Mouse (Mus musculus) thymus, postnatal 10 days (tissue): ENCODE measurements around the gene Gm44805.
"Not testable (repeated sequence)": the region's sequence is repeated elsewhere in the genome, so short reads cannot be mapped to it uniquely, and the experiment has no call there.

Experiments
- DNase-seq, 2 experiments: peaks; one replicate each; pipeline ENCODE4 v3.0.0; 2021; ENCODE audit warnings: low spot score in 2 of 2

Gm44805 gene

GRCm38 (mm10) chr7:19699827-19700148 lies 18.6 kb upstream of the Gm44805 start:
- DNase-seq, result no peak

DNA sequence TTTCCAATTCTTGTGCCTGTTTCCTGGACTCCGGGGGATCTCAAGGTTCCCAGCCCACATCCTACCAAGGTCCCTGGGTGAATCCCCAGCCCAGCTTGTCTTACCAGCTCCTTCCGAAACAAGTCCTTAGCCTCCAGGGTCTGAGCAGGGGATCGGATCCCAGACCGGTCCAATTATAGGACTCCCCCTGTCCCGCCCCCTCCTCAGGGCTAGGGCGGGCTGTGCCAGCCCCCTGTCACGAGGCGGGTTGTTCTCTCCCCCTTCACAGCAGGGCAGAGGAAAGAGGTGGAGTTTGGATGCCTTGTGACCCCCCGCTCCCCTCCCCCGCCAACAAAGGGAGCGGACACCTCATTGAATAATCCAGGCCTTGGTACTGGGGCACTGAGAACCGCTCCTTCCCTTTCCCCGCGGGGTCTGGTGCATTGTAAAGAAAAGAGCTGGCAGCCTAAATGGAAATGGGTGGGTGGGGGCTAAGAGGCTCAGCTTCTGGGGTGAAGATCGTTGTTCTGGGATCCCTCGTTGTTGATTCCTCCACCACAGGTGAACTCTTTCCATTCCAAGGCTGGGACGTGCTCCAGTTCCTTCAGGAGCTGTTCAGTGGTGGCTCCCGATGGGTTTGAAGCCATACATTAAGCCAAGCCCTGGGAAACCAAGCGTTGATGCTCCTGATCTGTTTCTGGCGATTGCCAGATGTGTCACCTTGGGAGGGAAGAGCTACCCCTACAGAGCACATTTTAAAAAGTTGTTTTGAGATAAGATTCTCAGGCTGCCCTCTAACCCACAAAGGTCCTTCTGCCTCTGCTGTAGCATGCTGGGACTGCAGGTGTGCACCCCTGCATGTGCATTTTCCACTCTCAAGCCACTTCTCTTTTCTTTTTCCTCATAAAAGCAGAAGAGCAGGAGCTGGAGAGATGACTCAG lies 17.9 kb upstream of the Gm44805 start, which contains the start of gene Apoe:
TSS of gene Apoe (minus strand) at position 282 of the 920 bp plus-strand sequence.
- peak; percentile 22 to 28 for DNase-seq

- DNase-seq, result no peak
Observed at GRCm38 (mm10) chr7:19697949-19698906, 17.0 kb upstream of the Gm44805 start.

DNA sequence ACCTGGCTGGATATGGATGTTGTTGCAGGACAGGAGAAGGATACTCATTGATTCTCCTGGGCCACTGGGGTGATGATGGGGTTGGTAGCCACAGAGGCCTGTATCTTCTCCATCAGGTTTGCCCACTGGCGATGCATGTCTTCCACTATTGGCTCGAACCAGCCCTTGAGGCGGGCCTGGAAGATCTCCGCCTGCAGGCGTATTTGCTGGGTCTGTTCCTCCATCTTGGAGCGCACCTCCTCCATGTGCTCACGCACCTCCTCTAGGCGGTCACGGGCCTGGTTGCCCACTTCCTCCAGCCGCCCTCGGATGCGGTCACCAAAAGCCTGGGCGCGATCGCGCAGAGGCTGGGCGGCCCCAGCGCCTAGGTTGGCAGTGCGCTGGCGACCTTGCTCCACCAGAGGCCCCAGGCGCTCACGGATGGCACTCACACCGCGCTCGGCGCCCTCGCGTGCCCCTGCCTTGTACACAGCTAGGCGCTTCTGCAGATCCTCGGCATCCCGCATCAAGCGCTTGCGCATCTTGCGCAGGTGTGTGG lies 15.2 kb upstream of the Gm44805 start:
- no peak for DNase-seq

- no peak for DNase-seq
Observed at GRCm38 (mm10) chr7:19695881-19696280, 14.7 kb upstream of the Gm44805 start.

DNA sequence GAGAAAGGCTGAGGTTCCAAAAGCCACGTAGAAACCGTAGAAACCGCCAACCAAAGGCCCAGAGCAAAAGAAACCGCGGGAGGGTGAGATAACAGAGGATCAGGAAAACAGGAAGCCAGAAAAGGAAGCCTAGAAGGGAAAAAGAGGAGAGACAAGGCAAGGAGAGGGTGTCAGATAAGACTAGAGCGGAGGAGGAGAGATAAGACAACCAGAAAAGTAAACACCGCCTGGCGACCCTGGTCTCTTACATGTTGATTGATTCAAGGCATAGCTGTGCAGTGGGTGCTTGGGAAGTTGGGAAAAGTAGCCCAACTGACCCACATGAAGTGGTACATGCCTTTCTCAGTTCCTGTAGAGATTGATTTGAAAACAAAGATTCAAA lies 14.0 kb upstream of the Gm44805 start:
- no peak for DNase-seq

- no peak for DNase-seq
Observed at GRCm38 (mm10) chr7:19694336-19695212, 13.4 kb upstream of the Gm44805 start.

DNA sequence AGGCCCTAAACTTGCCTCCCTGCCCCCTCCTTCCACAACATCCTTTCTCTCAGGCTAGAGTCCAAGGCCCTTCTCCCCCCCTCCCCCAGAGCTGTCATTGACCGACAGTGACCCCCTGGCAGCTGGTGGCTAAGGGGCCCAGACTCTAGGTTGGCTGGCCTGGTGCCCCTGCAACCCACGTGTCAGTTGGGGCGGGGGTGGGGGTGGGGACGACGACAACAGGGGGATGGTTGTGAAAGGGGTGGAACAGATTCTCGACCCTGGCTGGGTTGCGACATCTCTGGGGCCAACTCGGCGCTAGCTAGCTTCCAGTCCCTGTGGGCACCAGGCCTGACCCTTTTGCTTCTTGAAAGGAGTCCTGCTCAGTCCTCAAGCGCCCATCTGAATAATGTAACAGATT lies 12.2 kb upstream of the Gm44805 start:
- DNase-seq, result no peak

GRCm38 (mm10) chr7:19691873-19692865 lies 10.9 kb upstream of the Gm44805 start, which contains the start of gene Apoc1:
Gene Apoc1 (minus strand): TSS chr7:19692660.
- DNase-seq, result no peak

DNA sequence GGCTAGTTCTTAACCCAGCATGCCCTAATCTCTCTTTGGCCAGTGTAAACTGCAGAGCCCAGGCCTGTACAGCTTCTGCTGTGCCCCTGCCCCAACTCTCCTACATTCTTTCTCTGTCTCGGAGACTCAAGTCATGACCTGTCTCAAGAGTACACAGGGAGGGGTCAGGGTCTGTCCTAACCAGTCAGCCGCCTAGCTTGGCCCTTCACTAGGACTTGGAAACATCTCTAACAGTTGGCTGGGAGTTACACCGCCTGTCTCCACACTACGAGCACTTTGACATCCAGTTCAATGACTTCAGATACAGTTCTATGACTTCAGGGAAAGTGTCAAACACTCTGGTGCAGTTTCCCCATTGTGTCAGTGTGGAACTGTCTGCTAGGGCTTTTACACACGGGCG lies 10.2 kb upstream of the Gm44805 start:
- no peak for DNase-seq

DNA sequence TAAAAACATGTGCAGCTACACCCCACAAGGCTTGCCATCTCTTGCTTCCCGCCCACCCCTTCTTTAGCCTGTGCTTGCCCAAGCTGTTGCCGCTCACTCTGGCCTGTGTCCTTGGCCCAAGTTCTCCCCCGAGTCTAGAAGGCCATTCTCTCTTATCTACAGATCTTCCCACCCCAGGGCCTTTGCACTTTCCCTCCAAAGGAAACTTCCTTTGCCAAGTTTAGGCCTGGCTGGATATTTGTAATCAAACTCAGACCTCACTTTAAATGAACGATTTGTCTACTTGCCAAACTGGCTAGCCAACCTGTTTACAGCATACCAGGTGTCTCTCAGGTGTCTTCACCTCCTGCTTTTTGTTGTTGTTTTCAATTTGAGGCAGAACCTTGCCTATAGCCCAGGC lies 9.6 kb upstream of the Gm44805 start:
- DNase-seq, result no peak

- no peak for DNase-seq
Observed at GRCm38 (mm10) chr7:19688611-19689010, 7.4 kb upstream of the Gm44805 start.

DNA sequence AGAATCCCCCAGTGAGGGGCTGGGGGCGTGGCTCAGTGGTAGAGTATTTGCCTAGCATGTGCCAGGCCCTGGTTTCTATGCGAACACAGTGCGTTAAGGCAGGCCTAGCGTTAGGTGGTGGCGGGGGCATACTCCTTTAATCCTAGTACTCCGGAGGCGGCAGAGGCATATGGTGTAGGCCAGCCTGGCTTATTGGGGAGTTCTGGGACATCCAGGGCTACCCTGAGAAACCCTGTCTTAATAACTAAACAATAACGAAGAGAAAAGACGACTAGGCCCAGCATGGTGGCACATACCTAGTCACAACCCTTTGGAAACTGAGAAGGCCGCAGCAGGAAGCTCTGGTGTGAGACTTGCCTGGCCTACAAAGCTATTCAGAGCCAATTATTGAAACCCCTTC lies 6.9 kb upstream of the Gm44805 start:
- DNase-seq, result no peak

GRCm38 (mm10) chr7:19686927-19687583 lies 5.8 kb upstream of the Gm44805 start:
- not testable (repeated sequence) for DNase-seq

GRCm38 (mm10) chr7:19686521-19686920 lies 5.3 kb upstream of the Gm44805 start:
- no peak for DNase-seq

DNA sequence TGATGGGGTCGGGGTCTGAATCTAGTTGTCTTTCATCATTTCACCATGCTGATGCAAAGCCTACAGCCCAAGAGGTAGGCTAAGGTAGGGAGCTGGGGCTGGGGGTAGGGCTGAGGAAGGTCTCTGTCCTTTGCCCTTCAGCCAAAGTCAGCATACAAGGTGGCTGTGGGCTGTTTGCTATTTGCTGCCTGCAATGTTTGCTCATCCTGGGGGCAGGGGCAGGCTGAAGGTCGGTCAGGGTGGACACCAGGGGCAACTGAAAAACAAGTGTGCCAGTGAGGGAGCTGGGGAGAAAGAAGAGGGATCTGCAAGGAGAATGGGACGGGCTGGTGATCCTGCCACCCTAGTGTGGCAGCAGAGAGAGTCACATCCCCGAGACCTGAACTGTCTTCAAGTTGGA lies 4.2 kb upstream of the Gm44805 start:
- DNase-seq, result no peak

DNA sequence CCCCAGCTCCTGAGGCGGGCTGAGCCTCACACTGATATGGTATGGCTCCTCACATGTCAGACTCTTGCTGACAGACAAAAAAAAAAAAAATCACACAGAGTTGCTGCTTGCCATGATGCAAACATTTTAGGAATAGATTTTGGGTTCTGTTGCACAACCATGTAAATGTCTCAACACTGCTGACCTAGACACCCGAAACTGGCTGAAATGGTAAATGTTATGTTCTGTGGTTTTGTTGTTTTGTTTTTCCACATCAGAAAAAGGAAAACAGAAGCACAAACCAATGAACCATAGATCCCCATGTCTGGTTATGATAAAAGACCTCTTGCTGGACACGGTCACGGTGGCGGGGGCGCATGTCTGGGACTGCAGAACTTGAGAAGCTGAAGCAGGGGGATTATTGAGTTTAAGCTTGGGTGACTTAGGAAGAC lies 2.6 kb upstream of the Gm44805 start:
- no peak for DNase-seq

DNA sequence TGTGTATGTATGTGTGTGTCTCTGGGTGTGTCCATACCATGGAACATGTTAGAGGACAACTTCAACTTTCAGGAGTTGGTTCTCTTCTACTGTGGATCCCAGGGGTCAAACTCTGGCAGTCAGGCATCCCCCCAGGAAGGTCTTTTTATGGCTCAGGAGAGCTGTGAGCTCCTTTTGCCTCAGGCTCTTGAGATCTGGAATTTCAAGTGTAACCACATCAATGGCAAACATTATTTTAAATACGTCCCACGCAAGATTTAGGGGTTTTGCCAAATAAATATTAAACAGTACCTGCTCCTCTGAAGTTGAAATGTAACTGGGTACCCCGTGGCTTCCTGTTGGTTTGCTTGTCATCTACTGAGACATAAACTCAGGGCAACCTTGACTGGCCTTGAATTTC lies 1.8 kb upstream of the Gm44805 start:
- no peak for DNase-seq

GRCm38 (mm10) chr7:19680702-19681101 lies 521 bp downstream of the Gm44805 start:
- DNase-seq, result no peak
